Mouse (Mus musculus): ENCODE results near the gene Ramp3.

Ramp3 gene

DNA sequence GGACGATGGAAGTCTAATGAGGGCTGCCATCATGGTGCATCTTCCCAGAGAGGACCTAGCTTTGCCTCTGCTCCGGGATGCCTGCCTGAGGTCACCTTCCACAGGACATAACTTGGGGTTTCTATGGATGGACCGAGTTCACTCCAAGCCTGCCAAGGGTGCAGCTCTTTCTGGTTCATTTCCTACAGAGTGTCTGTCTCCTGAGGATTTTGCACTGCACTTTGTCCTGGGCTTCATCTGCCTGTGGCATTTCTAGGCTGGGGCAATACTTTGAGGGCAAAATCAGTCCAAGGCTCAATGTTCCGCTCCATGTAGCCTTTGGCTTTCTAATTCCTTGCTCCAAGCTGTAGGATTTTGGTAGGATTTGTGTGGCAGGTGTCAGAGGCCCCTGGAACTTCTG is 12.5 kb downstream of the Ramp3 start:
- DNase-seq (ENCODE audit: low spot score in 2 of 2): no peak

DNA sequence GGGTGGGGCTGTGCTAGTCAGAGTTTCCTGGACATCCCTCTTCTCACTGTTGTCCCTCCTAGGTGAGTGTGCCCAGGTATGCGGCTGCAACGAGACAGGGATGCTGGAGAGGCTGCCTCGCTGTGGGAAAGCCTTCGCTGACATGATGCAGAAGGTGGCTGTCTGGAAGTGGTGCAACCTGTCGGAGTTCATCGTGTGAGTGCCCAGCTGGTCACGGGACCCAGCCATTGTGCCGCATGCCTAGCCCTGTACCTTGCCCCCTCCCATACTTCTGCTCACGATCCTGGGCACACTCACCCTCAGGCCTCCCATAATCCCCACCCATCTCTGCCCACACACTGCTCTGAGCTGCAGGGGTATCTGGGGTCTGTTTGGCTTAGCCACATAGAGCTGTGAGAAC is 16.4 kb downstream of the Ramp3 start:
- DNase-seq (ENCODE audit: low spot score in 2 of 2): no peak

DNA sequence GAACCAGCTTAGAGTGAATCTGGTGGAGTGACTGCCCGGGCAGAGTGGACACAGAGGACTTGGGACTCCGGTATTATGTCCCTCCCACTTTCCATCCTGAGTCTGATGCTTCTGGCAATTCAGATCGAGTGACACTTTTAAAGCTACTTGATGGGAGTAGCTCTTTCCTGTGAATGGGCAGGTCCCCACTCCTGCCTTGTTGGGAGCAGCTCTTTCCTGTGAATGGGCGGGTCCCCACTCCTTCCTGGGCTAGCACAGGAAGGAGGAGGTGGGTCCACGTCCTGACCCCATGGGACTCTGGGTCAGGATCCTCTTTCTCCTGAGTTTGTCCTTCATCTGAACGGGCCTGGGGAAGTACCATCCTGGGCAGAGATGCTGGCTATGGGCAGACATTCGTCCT is 17.1 kb downstream of the Ramp3 start:
- no peak for DNase-seq (ENCODE audit: low spot score in 2 of 2)

DNA sequence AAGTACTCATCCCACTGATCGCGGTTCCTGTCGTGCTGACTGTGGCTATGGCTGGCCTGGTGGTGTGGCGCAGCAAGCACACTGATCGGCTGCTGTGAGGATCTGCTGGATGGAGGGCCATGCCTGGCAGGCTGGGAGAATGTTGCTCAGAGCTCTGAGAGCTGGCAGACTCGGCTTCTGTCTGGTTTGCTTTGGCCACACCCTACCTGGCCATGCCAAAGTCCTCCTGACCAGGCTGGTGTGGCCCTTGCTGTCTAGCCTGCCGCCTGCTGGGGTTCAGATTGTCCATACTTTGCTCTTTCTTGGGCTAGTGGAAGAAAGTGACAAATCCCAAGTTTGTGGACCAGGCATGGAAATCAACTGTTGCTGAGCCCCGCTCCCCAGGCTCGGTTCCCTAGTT is 18.3 kb downstream of the Ramp3 start:
- no peak for DNase-seq (ENCODE audit: low spot score in 2 of 2)

DNA sequence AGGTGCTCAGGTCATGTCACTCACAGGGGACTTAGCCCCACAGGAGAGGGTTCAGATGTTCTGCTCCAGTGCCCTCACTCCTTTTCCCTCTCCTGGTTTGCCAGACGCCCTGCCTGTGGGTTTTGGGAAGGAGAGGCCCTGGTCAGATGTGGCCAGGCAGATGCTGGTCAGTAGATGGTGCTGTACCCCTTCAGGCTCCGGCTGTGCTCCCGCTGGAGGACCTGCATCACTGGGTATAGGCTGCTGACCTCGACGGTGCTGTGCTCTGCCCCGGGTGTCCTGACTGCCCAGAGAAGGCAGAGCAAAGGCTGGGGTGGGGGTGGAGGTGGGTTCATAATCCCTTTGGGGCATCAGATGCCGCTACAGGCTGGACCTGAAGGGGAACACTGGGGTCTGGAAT is 19.2 kb downstream of the Ramp3 start:
- DNase-seq (ENCODE audit: low spot score in 2 of 2): no peak

DNA sequence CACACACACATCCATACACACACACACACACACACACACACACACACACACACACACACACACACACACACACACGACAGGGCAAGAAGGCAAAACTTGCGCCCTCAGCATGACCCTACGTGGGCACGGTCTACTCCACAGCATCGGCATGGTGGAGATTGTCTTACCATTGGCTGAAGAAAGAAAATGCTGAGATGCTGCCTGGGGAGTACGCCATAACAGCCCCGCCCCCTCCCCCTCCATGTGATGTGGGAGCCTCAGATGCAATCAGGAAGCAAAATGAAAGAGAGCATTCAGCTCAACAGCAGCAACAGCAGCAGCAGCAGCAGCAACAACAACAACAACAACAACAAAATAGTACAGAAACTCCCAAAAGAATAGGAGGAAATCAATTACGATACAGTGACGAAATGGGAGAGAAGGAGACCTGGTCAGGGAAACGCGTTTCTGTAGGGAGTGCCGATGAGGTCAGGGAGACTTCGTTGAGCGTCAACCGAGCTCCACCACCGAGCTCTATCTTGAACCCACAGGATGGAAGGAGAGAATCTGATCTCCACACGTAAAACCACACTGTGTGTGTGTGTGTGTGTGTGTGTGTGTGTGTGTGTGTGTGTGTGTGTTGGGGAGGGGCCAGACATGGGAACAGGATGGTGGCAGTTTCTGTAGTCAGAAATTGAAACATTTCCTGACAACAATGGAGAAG is 21.5 kb downstream of the Ramp3 start:
- no peak for DNase-seq (ENCODE audit: low spot score in 2 of 2)

DNA sequence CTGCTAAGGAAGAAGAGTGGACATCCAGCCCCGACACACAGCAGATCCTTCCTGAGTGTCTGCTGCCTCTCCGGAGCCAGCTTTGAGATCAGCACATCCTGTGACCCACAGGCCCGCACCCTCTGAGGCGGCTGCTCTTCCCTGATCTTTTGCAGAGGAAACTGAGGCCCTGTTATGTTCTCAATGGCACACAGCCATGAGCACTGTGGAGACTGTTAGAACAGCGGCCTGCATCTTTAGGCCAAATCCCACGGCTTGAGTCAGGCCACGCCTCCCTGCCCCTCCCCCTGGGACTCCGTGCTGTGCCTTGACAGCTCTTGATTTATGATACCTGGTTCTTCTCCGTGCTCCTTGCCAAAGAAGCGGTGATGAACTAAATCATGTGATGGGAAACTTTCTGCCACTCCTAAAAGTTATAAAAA is 22.1 kb downstream of the Ramp3 start:
- no peak for DNase-seq (ENCODE audit: low spot score in 2 of 2)

DNA sequence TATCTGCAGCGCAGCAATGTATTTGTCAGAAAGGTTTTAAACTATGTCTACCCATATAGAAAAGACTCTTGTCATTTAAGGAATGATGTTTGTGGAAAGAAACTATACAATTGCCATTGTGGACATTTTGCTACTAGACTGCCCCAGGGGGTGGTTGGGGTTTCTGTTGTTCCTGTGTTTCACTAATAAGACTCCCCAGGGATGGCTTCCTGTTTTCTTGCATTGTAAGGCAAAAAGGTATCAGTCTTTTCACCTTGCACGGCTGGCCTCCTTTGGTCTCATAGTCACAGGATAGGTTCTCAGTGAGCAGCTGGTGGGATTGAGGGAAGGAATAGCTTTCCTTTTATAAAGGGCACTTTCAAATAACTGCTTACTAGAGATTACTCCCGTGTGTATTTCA is 26.4 kb downstream of the Ramp3 start:
- no peak for DNase-seq (ENCODE audit: low spot score in 2 of 2)

DNA sequence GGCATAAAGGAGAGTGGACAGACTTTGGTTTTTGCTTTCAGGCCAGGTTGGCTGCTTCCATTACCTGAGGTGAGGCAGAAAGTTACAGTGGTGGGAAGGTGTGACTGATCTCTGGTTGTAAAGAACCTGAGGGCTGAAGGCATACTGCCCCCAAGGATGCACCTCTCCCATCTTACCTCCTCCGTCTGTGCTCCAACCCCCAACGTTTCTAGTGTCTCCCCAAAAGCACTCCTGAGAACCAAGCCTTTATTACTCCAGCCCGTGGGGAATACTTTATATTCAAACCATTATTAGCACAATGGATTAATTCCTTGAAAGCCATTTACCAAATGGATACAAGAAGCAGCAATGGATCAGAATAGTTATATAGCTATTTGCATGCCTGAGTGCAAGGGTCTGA is 30.6 kb downstream of the Ramp3 start:
- DNase-seq (ENCODE audit: low spot score in 2 of 2): no peak

DNA sequence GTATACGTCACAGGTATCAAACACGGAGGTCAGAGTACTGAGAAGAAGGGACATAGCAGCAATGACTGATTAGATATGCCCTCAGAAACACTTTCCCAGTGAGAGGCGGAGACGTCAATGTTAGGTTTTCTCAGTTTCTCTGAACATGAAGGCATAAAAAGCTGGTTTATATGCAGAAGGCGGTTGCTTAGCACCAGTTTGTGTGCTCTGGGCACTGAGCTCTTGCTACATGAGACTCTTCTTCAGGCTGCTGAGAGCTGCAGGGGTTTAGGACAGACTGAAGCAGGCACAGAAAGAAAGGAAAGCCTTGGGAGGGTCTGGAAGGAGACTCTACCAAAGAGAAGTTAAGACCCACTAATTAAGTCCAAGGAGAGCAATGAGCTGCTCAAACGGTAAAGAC is 34.0 kb downstream of the Ramp3 start:
- no peak for DNase-seq (ENCODE audit: low spot score in 2 of 2)

DNA sequence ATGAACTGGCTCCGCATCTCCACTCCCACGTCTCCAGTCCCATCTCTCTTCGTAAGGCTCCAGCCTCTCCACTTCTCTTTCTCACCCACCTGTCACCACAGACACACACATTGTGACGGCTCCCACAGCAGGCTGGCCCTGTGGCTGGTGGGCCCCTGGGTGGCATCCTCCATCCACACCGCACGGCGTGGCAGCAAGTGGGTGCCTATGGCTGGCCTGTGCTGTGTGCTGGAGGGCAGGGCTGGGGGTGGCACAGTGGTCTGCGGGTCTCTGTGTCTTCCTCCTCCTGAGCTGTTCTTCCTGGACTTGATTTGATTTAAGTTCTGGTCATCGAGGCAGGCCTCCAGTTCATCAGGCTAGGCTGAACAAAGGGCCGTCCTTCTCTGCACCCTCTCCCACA is 35.8 kb downstream of the Ramp3 start:
- no peak for DNase-seq (ENCODE audit: low spot score in 2 of 2)

DNA sequence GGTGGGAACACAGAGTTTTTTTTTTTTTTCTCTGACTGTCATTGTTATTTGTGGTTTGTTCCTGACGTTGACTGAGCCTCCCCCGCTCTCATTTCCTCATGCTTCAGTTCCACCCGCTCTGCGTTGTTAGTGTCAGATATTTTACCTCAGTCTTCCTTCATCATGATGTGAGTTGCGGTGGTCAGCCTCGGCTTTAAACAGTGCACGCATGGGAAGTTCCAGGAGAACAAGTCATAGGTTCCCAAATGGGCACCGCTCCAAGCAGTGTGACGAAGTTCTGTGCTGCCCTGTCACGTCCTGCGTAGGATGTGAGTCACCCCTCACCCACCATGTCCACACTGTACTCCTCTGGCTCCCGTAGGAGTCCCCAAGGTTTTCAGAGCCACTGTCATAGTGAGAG is 36.9 kb downstream of the Ramp3 start:
- no peak for DNase-seq (ENCODE audit: low spot score in 2 of 2)

DNA sequence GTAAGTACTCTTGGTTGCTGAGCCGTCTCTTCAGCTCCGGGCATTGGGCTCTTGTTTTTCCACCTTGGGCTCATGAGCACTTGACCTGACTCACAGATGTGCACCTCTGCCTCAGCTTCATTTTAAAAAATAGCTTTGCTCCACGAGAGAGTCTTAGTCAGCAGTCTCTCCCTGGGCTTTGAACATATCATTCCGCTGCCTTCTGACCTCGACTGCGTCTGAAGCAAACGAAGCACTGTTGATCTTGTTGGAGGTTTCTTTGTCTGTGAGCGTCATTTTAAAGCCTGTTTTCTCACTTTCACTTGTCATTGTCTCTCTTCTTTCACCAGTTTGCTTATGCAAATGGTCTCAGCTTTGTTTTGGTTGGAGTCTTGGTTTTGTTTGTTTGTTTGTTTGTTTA is 38.2 kb downstream of the Ramp3 start:
- DNase-seq (ENCODE audit: low spot score in 2 of 2): no peak

DNA sequence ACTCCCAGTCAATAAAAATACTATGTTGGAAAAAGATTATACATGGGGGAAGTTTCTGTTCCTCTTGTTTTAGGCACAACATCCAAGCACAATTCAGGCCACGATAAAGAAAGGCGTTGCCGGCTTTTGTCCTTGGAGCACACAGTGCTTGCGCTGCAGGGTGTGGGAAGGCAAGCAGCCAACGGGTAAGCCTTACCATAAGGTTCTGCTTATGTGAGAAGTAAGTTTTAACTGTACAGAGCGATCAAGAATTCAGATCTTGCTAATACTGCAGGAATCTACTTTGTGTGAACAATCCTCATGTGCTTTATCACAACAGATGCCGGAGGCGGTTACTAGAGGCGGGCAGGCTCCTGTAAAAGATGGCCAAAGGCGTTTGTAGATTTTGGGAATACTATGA is 39.4 kb downstream of the Ramp3 start:
- no peak for DNase-seq (ENCODE audit: low spot score in 2 of 2)

DNA sequence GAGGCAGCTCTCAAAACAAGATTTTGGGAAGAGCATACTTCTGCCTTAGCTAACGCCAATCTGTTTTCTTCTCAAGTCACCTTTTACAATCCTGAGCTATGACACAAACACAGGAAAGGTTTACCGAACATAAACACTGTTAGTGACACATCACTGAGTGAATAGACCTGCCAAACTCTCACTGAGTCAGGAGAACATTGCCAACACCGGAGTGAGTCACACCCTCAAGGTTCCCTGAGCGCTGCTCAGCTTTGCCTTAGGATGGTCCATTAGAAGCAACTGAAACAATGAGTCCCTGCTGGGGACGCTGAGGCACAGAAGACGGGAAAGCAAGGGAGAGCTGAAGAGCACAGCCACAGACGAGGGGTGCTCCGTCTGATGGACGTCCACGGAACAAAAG is 40.0 kb downstream of the Ramp3 start:
- DNase-seq (ENCODE audit: low spot score in 2 of 2): no peak

DNA sequence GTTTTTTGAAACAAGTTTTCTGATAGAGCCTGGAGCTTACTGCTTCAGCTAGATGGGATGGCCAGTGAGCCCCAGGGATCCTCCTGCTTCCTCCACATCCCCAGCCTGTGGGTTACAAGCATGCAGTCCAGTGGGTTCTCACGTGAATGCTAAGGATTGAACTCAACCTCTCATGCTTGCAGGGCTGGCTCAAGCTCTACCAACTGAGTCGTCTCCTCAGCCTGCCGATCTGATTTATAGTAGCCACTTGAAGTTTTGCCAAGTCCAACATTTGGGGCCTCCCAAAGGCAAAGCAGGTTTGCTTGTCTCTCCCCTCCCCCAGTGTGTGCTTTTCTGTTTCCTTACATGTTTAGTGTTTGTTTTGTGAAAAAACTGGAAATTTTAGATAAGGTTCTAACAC is 43.9 kb downstream of the Ramp3 start:
- no peak for DNase-seq (ENCODE audit: low spot score in 2 of 2)

DNA sequence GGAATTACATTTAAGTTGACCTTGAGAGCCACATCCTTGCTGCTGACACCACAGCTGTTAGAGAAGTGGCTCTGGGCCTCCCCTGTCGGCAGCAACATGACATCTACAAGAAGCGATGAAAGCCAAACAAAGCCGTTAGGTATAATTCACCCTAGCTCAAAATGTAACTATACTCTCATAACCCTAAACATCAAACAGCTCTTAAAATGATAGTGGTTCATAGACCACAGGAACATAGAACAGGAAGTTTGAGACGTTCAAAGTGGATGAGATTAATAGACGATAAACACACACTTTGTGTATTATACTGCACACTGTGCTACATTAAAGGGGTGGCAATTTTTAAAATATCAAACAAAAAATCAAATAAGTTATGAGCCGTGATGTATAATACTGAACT is 46.5 kb downstream of the Ramp3 start:
- DNase-seq (ENCODE audit: low spot score in 2 of 2): no peak

DNA sequence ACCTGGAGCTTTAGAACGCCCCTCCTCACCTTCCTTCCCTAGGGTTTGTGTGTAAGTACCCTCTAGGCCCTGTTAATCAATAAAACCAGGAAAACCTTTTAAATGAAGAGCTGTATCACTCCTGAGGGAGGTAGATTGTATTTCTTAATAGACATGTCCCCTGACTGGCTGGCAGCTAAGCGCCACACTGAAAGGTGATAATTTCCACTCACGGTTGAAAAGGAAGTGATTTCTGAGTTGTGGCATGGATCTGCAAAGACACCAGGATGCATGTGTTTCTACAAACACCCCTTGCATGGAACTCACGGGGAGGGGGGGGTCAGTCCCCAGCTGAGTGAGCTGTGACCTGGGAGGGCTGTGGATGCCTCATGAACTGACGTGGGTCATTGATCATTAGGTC is 47.2 kb downstream of the Ramp3 start:
- DNase-seq (ENCODE audit: low spot score in 2 of 2): no peak

DNA sequence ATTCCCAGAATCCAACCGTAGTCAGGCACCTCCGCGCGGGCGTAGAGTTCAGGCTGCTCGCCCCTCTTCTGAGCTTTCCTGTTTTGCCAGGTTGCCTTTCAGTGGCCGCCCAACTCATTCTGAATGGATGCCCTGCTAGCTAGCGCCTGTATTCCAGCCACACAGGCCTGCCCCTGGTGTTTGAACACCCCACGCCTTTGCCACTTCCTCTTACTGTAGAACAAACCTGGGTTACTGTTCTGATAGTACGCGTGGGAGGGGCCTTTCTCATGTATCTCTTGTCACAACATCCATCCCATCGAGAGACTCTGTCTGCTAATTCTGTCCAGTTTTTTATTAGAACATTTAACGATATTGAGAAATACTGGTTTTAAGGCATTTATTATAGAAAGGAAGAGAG is 48.5 kb downstream of the Ramp3 start:
- no peak for DNase-seq (ENCODE audit: low spot score in 2 of 2)

DNA sequence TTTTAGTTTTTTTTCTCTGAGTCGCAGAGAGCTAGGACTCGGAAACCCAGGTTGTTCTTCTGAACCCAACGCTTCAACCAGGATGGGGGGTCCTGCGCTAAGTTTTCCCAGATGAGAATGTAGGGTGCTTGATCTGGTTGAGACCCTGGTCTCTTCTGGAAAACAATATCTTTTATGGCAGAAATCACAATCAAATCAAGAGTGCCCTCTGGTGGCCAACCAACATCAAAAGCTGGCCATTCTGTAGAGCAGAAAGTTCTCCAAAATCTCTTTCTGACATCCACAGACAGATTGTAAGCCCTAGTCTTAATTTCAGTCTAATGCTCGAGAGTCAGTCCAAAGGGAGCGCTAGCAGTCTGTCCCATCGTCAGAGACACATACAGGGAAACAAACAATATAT is 50.1 kb downstream of the Ramp3 start:
- no peak for DNase-seq (ENCODE audit: low spot score in 2 of 2)

DNA sequence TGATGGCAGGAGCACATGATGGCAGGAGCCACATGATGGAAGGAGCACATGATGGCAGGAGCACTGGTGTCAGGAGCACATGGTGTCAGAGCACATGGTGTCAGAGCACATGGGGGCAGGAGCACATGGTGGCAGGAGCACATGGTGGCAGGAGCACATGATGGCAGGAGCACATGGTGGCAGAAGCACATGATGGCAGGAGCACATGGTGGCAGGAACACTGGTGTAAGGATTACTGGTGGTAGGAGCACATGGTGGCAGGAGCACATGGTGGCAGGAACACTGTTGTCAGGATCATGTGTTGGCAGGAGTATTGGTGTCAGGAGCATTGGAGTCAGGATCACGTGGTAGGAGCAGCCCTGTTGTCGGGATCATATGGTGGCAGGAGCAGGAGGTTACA is 52.1 kb downstream of the Ramp3 start:
- no peak for DNase-seq (ENCODE audit: low spot score in 2 of 2)

DNA sequence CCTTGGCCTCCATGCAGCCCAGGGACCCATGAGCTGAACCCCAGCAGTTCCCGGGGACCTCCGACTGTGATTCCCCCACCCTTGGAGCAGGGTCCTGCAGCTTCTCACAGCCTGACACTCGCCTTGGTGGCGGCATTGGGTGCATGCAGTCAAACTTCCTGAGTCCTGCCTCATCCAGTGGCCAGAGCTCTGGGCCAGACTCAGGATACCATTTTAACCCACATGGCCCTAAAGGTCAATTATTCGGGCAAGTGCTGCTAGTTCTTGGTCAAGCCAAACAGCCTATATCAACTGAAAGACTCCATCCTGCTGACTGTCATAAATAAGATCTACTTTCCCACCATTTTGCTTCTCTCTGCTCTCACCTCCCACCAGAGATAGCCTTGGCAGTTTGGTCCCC is 62.4 kb downstream of the Ramp3 start:
- no peak for DNase-seq (ENCODE audit: low spot score in 2 of 2)

DNA sequence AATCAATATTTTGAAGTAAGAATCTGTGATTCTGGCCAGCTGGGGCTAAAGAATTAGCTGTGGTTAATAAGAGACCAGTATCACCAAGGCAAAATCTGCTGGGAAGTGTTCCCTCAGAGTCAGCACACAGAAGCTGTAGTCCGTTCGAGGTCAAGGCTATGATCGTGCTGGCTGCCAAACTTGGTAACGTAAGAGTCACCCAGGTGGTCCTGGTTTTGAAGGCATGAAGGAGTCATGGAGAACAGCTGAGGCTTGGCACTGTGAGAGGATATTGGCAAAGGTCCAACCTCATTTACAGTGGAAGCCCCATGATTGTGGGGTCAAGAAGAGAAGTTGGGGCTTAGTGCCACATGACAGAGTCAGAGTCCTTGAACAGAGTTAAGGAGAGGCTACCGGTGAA is 68.6 kb downstream of the Ramp3 start:
- DNase-seq (ENCODE audit: low spot score in 2 of 2): no peak
